Mouse (Mus musculus) yolk sac, embryonic 10.5 days (tissue): ENCODE data around the gene Dlg2.

Experiments
- DNase-seq: peaks from one replicate; pipeline ENCODE4 v3.0.0-alpha.2; 2017; ENCODE audit warnings: low spot score

Gene Dlg2

DNA sequence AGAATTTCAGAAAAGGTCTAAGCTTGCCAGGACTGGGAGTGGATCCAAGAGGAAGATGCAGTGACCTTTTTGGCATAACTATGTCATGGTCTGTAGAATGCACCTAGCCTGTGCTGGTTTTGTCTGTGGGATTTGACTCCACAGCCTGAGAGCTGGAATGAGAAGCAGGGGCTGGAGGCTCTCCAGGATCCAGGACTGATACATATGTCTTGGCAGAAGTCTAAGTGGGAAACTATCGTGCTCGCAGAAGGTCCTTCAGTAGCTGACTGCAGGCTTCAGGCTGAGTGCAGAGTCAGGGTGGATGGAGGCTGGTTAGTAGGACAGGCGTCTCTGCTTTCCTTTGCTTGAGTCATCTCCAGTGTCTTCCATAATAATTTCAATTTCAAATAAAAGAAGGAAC, 807.7 kb downstream of the Dlg2 start:
- DNase-seq, result no peak

DNA sequence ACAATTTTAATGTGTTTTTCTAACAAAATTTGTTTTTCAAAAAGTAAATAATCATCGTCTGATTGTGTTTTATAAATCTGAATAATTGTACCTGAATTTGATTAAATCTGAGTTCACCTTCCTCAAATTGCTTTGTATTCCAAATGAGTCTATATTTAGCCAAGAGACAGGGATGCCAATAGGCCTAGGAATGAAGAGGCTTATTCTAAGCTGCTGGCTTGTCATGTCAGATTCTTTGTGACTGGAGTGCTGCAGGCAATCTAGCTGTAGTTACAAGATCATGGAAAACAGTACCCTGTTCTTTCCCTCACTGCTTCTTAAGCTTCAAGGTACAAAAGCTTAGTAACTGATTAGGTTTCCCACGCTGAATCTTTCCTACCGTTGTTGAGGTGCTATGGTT, 811.9 kb downstream of the Dlg2 start:
- DNase-seq, result no peak

DNA sequence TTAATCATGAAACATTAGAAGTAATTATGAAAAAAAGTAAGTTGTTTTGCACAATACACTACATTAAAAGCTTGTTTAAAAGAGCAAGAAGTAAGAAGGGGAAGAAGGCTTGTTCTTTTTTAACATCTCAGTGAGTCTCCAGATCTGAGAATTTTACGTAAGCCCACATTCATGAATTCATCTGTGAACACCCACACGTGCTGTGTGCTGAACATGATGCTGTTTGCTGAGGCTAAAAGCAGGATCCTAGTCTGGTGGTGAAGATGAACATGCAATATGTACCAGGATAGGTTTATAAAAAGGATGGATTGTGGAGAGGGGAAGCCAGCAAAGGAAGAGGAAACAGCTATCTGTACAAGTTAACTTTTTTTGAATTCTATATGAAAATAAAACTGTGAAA, 819.7 kb downstream of the Dlg2 start:
- DNase-seq, result no peak

DNA sequence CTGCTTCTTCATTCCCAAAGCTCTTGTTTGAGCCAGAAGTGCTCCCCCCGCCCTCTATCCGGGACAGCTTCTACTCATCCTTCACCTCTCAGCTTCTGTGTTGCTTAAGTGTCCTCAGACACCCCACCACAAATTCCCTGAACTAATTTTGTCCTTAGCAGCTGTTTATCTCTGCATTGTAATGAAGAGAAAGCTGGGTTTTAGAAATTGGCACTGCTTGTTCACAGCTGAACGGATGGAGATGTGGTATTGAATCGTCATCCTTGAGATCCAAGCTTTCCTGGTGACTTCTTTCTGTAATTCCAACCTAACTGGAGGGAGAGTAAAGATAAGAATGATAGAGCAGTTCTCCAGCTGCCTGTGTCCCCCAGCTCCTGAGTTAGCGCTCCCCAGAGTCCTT, 834.7 kb downstream of the Dlg2 start:
- DNase-seq, result no peak

DNA sequence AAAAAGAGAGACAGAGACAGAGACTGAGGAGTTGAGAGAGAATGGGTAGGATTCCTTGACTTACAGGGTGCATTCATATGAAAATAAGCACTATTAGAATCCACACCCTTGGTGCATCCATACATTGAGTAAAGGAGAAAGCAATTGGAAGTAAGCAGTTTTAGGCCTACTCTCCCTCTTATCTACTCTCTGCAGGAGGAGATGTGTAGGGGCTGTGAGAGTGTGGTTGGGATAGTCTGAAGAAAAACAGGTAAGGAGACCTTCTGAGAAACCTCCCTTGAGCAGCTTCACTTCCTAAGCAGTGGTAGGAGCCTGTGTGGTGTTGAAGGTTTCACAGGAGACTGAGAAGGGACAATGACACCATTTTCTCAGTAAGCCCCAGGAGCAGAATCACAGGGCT, 868.6 kb downstream of the Dlg2 start:
- DNase-seq, result no peak

DNA sequence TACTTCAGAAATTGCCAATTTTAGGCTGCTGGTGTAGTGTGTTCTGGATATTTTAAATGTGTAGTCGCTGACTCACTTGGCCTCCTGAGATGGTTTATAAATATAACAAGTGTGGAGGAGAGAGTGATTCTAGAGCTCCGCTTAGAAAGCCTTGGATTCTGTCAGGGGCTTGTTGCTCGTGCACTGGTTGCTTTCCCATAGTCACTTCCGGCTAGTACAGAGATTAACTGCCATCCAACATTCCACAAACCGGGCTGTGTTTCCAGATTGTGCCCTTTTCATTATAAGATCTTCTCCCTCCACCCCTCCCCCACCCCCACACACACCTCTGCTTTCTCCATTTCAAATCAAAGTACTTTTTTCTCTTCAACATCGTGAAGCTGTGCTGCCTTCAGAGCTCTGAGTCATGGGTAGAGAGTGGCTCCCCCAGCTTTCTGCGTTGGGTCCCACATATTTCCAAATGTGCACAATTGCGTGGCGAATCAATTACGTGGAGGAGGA, 893.4 kb downstream of the Dlg2 start:
- no peak for DNase-seq

DNA sequence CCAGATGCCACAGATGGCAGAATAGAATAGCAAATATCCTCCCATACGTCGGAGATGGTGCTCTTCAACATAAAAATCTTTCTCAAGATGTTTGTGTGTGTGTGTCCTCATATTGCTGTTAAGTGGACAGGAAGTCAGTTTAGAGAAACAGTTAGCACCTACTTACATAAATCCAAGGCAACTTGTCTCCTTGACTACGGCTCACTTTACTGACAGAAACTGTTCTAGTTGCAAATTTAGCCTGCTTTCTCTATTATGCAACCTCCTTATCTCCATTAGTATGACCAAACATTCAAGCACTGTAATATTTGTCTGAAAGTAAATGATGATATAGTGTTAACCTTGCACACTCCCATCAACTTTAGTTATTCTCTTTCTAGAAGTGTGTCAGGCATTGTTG, 905.8 kb downstream of the Dlg2 start:
- DNase-seq, result no peak

DNA sequence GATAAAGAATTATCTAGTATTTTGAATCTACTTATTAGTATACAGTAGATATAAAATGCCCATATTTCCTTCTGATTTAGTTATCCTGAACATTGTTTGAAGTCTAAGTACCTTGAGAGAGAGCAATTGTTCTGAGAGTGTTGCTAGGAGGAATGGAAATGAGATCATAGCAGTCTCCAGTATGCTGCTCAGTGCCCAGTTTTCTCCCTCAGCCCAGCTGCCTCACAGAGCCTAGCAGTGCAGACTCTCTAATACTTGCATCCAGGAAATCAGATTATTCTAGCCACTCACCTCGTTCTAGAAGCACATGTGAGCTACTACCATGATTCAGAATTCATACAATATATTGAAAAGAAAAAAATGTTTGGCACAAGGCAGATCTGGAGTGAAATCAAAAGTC, 907.4 kb downstream of the Dlg2 start:
- no peak for DNase-seq

DNA sequence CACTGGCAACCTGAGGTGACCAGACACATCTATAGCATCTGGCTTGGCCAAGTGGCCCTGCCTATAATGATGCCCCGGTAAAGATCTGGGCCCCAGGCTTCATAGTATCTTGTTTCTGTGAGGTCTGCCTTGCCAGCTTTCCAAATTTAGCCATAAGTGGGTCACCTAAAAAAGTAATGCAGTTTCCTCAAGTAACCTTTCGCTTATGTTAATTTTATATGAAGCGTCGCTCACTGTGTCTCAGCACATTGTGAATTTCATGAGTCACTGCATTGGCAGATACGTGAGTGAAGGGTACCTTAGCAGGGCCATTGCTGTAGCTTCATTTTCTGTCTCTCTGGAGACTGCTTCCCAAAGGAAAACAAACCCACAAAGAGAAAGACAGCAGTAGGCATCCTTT, 912.8 kb downstream of the Dlg2 start:
- DNase-seq, result no peak

DNA sequence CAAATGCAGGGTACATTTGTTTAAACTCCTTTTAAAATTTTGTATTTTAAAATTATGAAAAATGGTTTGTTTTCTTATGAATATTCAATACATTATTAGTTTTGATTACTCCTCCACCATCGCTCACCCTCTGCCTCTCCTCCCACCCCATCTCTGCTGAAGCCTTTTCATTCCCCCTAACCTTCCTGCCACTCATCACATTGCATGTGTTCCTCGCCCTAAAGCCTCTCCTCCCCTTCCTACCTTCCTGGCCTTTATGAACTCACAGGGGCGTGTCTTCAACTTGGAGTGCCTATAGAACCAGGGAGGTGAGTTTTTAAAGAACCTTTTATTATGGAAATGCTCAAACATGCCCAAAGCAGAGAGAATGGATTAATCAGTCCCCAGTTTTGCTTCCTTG, 921.4 kb downstream of the Dlg2 start:
- no peak for DNase-seq

DNA sequence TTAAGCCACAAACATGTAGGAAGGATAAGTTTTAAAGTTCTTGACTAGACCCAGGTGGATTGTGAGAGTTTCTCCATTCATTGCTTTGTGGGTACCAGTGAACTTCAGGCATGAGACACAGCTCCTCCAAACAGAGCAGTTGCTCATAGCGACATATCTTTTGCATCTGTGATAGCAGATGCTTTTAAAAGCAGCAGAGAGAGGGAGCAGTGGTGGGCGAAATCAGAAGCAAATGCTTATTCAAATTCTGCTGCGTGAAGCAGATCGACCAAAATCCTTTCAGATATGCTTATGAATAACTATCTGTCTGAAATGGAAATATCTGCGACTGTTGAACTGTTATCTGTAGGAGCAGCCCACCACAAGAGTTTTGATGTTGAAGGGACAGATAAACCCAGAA, 935.6 kb downstream of the Dlg2 start:
- DNase-seq, result no peak

DNA sequence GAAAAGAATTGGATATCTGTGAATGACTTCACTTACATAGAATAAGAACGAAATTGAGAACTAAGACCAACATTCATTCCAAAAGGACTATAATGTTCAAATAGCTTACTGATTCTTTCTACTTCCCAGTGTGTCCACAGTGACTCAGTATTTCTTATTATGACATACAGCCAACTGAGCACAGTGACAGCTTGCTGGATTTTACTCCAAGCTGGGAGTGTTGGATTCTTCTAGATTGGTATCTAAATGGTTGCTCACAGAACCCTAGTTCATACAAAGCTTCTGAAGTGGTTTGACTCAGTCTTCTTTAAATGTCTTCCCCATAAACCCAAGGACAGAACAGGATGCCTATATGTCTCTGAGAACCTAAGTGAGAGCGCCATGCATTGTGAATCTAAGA, 937.7 kb downstream of the Dlg2 start:
- DNase-seq, result no peak

DNA sequence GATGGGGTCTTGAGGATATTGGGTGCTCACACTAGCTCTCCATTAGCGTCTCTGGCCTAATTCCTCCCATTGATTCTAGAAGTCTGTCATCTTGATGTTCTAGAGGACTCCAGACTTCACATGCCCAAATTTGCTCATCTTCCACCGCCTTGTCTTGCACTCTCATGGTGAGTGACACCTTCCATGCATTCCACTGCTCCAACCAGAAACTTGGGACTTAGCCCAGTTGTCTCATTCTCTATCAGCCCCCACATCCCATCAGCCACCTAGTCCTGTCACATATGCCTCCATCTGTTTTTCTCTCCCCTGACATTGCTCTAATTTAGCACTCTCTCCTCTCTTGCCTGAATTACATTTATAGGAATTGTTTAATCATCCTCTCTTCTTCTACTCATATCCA, 938.3 kb downstream of the Dlg2 start:
- DNase-seq, result no peak

DNA sequence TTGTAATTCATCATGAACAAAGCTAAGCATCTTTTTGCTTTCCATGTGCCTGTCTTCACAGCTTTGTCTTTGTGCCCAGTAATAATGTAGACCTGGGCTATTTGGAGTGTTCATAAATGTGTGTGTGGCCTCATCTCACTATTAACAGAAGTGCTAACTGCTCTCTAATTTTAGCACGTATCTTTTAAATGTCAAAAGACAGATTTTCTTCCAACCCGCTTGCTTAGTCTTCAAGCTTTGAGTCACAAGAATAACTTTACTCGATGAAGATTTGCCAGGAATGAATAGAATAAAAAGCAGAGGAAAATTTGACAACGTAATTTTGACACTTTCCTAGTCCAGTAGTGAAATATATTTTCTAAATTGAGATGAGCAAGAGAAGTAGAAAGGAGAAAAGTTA, 943.7 kb downstream of the Dlg2 start:
- no peak for DNase-seq

DNA sequence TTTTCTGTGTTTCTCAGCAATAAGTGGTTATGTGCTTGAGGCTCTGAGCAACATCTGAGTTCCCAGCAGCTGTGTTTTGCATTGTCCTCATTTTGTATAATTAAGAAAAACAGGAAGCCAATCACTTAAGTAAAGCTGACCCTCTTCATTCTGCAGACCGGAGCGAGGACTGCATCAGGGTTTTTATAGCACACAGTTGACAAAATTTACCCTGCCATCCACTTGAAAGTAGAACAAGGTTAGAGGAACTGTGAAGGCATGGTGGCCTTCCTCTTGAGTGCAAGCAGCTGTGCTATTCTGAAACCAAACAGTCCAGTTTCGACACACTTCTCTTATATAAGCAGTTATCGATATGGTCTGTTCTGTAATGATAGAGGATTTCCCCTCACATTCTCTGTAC, 947.3 kb downstream of the Dlg2 start:
- DNase-seq, result no peak

DNA sequence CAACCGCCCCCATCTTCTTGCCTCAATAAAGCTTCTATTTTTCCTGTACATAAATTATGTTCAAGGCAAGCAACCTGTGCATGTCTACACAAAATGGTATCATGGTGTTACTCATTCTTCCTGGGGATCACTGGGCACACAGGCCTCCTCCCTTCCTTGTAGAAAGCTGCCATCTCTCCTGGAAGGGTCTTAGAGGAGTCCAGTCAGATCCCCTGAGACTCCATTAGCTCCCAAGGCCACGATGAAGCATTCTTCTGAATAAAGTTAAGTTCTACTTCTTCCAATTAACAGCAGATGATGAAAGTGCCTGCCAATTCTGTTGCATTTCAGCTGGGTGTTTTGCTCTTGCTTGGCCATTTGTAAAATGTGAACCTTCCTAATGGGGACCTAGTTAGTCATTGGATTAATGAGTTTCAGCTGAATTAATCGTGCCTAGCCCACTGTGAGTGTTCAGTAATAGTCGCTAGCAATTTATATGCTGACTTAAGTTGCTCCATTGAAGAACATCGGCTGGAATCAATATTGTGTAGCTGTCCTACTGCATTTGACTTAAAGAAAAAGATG, 953.3 kb downstream of the Dlg2 start:
- no peak for DNase-seq

DNA sequence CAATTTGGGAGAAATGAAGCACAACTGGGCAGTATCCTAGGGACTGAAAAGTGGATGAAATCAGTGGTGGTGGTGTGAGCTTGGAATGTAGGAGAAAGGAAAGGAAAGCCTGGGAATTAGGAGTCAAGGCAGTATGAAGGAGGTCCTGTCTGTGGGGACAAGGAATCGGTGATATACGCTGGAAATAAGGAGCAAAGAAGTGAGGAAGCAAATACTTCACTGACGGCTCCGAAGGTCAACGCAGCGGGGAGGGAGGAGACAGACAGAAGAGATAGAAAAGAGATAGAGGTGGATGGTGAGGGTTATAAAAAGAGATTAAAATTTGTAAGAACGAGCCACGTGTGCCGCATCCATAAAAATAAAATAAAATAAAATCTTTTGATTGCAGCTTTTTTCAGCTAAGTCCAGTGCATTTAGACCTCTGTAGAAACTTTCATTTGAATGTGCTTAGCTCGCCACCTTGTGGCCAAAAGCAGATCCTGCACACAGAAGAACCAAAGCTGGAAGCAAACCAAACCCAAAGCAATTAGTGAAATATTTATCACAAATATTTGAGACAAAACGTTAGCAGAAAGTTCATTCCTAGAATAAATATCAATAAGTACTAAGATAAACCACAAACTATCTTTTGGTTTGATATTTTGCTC, 955.2 kb downstream of the Dlg2 start:
- DNase-seq, result peak; percentile 2

DNA sequence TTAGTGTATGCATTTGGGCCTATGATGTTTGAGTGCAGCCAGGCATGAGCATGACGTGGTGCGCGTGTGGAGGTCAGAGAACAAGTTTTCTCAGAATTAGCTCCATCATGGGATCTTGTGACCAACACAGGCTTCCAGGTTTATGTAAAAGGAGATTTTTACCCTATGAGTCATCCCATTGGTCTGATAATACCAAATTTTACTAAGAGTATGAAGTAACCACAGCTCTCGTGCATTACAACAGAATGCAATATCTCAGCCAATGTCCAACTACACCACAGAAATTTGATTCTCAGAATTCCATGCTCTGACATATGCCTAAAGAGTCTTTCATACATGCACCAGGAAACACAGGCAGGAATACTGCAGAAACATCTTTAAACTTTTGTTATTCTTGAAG, 956.1 kb downstream of the Dlg2 start:
- no peak for DNase-seq

DNA sequence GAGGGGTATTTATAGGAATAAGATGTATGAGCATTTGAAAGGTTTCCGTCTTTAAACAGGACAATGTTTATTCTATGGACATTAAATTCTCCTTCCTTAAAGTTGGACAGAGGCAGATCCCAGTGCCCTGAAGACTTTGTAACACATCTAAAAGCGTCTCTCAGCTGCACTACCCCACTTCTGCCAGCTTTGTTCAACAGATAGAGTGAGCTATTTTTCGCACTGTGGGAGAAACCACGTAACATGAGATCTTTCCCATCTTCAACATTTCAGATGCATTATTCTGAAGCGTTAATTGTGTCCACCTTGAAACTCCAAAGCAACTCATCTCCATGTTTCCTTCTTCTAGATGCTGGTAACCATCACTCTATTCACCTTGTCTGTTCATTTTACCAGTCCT, 958.3 kb downstream of the Dlg2 start:
- no peak for DNase-seq

DNA sequence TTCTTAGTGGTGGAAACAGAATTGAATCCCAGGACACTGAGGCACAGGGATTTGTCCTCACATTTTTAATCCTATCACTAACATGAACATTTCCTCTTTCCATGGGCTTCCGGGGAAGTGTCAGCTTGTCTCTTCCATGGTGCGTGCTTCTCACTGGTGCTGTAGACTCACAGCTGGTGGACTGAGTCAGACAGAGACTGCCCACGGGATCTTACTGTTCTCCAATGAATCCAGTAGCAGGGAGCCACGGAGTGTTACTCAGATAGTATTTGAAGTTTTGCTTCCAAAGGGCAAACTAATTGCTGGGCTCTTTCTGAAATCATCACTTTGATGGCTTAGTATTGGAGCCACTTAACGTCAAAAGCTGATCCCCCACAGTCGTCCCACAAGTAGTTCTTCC, 963.9 kb downstream of the Dlg2 start:
- no peak for DNase-seq

DNA sequence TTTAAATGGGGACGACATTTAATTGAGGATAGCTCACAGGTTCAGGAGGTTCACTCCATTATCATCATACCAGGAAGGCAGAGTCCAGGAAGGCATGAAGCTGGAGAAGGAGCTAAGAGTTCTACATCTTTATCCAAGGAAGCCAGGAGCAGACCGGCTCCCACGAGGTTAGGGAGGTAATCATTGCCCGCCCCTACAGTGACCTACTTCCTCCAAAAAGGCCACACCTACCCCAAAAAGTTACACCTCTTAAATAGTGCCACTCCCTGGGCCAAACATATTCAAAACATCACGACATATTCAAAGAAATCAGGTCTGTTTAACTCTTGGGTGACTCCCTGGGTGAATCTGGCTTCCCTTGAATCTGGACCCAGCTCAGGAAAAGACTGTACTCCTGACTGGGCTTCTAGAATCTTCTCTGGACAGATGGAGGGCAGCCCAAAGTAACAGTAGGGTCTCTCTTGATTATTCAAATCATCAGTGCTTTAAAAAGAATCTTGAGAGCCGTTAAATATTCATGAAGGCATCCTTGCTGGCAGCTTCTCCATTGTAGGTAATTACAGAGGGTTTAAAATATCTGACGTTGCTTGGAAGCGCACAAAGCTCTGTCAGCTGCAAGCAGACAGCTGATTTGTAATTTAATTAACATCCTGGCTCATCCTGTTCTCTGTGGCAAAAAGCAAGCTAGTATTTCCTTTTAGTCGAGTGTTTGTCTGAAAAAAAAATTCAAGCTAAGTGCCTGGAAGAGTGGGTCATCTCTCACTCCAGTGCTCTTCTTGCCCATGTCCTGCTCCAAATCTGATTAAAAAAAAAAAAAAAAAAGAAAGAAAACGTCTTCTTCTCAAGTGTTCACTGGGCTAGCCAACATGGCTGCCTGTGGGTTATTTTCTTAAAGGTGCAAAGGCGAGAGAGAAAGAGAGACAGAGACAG, 966.2 kb downstream of the Dlg2 start:
- no peak for DNase-seq

DNA sequence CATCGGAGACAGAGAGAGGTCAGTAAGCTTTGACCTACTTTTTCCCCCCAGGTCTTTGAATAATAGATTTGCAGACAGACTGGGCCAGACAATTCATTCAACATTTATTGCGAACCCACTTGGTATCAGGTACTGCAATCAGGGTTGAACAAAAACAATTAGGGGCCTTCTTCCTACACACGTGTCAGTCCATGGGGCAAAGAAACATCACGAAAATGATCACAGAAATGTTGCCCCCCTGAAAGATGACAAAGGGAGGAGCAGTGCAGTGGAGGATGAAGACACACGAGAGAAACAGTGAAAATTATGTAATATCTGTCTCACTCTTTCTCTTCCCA, 966.9 kb downstream of the Dlg2 start:
- DNase-seq, result no peak

DNA sequence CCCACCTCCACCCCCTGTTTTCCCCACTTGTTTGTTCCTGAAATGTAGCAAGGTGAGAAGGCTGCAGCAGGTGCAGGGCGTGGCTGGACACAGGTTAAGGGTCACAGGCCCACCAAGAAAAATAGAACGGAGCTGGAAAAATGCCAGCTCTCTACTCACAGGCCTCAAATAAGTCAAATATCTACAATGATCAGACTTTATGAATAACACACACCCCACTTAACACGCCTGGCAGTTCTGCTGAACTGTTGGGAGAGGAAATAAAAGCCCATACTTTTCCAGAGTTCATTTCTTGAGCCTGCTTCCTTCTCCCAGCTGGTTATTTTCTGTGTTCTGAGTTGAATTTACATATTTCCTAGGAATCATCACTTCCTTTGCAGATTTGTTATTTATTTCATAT, 967.4 kb downstream of the Dlg2 start:
- DNase-seq, result no peak
